Mouse (Mus musculus) hindbrain, embryonic 10.5 days (tissue): ENCODE measurements around the gene Helb. TPM values are rescaled to one million over a fixed set of nuclear protein-coding genes. Genes with fewer than 3 reads are reported as not detected.

Experiments used
- DNase-seq: peaks from one replicate; pipeline ENCODE4 v3.0.0-alpha.2; 2017; ENCODE audit warnings: low spot score
- H3K27ac ChIP-seq: fragments of 300-500 bp; sonication (generic); 2 replicates; pipeline ENCODE4 v1.5.1; 2016; ENCODE audit warnings: mild to moderate bottlenecking, moderate library complexity
- H3K27me3 ChIP-seq: fragments of 300-500 bp; sonication (generic); 2 replicates; pipeline ENCODE4 v1.6.1; 2016; ENCODE audit warnings: mild to moderate bottlenecking; ENCODE audit not compliant: poor library complexity, insufficient read depth, severe bottlenecking
- H3K36me3 ChIP-seq: fragments of 300-500 bp; sonication (generic); 2 replicates; pipeline ENCODE4 v1.6.1; 2016; ENCODE audit warnings: mild to moderate bottlenecking, moderate library complexity
- H3K4me1 ChIP-seq: fragments of 300-500 bp; sonication (generic); replicated peaks from 2 replicates; pipeline ENCODE4 v1.6.1; 2016; ENCODE audit warnings: mild to moderate bottlenecking
- H3K4me3 ChIP-seq: fragments of 300-500 bp; sonication (generic); 2 replicates; pipeline ENCODE4 v1.5.1; 2016; ENCODE audit warnings: mild to moderate bottlenecking, moderate library complexity
- H3K9me3 ChIP-seq: fragments of 300-500 bp; sonication (generic); 2 replicates; pipeline ENCODE4 v1.6.1; 2016; ENCODE audit warnings: mild to moderate bottlenecking, moderate library complexity
- WGBS: fragments of 180-500 bp; shearing (Covaris S2); methylation state at CpG from one replicate; pipeline ENCODE4 v1.1.7; 2016; 5-methylcytosine and 5-hydroxymethylcytosine counted together
- polyA plus RNA-seq: library from polyadenylated mRNA; unstranded; fragments of >200 nt; fragmentation: Nextera tagmentation; extraction: Ambion mirVana; gene quantifications from 2 replicates; pipeline ENCODE4 v1.2.1, GENCODE M21; 2016

The Helb gene
- polyA plus RNA-seq, 1 experiment from 2014 or later, result 4.1 TPM

DNA sequence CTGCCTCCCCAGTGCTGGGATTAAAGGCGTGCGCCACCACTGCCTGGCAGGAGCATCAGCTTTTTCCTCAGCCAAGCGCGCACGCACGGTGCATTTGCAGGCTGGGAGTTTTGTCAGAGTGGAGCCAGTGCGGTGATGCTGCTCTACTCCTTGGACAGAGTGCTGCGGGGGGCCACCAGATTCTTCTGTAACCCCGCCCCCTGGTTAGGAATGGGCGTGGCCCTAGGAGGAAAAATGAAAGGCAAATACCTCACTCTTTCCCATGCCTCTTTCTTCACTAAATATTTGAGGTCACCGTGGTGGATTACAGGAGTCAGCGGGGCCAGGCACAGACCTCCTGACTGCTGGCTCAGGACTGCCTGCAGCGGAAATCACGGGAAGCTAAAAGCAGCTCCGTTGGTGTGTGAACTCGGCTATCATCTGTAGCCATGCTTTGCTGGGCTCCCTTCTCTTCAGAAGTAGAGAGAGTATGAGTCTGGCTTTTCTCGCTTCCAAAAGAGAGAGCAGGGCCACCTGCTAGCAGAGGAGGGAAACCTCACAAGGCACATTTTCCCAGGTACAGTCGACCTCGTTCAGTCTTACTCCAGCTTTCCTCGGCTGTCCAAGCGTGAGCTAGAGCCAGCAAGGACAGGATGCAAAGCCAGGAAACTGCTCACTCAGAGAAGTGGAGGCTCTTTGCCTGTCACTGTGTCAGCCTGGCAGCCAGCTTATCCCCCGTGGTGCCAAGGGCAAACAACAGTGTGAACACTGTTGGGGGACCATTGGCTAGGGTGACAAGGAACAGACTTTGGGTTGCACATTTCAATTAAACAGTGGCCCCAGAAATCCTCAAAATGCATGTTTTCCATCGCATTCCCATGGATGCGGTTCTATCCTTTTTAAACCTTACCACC is 51.3 kb downstream of the Helb start:
- no peaks in the 10 kb centered on the region; the same call in 1 of the 2 replicates for H3K9me3 ChIP-seq
- no peak overlapping the region for H3K27ac ChIP-seq
- no peak for DNase-seq
- H3K27me3 ChIP-seq, result no peaks in the 10 kb centered on the region
- peaks cover 9% of the 10 kb centered on the region for H3K36me3 ChIP-seq
- H3K4me3 ChIP-seq, result no peak overlapping the region
- WGBS, result 81% methylated on average over 24 of the region's 24 CpGs
- no peaks in the 10 kb centered on the region for H3K4me1 ChIP-seq

DNA sequence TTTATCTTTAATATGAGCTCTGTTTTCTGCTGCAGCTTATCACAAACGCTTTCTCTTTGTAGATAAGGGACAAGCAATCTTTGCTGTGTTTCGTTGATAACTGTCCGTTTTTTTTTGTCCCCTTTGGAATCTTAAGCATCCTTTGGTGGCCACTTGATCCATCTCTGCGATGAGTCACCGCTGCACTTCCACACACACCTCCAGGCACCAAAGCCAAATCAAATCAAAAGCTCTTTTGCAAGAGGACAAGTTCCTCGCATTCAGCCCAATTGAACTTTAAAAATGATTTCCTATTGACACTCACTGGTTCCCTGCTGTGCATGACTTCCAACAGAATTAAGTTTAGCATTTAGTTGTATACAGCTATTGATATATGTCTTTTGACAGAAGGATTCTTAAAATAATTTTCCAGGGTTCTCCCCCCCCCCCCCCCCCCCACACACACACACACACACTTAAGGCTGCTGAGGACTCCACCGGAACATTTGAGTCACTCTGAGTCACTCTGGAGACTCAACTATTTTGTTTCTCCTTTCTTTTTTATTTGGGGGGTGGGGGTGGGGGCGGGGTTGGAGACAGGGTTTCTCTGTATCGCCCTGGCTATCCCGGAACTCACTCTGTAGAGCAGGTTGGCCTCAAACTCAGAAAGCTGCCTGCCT is 52.1 kb downstream of the Helb start:
- Histone ChIP-seq H3K36me3 (peaks cover 14% of the 10 kb centered on the region), H3K27me3 (no peaks in the 10 kb centered on the region), H3K4me3 (no peak overlapping the region), H3K9me3 (no peaks in the 10 kb centered on the region; the same call in 1 of the 2 replicates), H3K4me1 (no peaks in the 10 kb centered on the region), H3K27ac (no peak overlapping the region)
- DNase-seq, result no peak
- 86% methylated on average over 10 of the region's 10 CpGs for WGBS

DNA sequence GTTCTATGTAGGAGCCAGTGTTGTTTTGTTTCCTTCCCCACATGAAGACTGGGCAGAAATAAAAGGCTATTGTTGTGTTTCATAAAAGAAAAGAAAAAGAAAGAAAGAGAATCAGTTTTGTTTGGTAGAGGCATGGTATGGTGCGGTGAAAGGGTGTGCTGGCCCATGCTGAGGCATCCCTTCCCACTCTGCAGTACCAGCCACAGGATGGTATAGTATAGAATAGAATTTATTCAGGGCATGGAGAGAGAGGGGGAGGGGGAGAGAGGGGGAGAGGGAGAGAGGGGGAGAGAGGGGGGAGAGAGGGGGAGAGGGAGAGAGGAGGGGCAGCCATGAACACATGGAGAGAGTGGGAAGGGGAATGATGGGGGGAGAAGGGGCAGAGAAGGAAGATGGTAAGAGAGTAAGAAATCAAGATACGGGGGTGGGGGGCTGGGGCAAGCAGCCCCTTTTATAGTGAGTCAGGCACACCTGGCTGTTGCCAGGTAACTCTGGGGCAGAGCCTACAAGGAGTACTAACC is 68.0 kb downstream of the Helb start:
- peaks cover 7% of the 10 kb centered on the region; the same call in 1 of the 2 replicates for H3K36me3 ChIP-seq
- H3K27ac ChIP-seq, result no peak overlapping the region
- 41% methylated on average over 2 of the region's 2 CpGs for WGBS
- no peak overlapping the region for H3K4me3 ChIP-seq
- peaks cover 15% of the 10 kb centered on the region for H3K4me1 ChIP-seq
- DNase-seq, result no peak
- no peaks in the 10 kb centered on the region for H3K9me3 ChIP-seq
- H3K27me3 ChIP-seq, result no peaks in the 10 kb centered on the region

DNA sequence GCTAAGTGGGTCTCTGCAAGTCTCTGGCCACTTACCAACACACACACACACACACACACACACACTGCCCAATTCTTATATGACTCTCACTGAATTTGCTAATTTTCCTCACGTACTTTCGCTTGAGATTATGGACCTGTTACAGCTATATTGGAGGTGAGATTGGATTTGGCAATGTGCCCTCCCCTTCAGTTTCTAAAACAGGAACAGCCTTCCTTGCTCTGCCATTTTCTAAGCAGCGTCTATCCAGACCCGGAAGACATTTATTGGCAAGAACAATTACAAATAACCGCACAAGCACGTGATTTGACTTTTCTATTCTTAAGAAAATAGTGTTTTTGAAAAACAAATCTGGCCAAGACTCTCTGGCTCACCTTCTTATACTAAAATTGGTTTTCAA is 68.5 kb downstream of the Helb start:
- Histone ChIP-seq H3K4me3 (no peak overlapping the region), H3K36me3 (peaks cover 3% of the 10 kb centered on the region; the same call in 1 of the 2 replicates), H3K4me1 (peaks cover 15% of the 10 kb centered on the region), H3K27ac (no peak overlapping the region), H3K27me3 (no peaks in the 10 kb centered on the region), H3K9me3 (no peaks in the 10 kb centered on the region)
- DNase-seq, result no peak
- WGBS, result 76% methylated on average over 6 of the region's 6 CpGs

DNA sequence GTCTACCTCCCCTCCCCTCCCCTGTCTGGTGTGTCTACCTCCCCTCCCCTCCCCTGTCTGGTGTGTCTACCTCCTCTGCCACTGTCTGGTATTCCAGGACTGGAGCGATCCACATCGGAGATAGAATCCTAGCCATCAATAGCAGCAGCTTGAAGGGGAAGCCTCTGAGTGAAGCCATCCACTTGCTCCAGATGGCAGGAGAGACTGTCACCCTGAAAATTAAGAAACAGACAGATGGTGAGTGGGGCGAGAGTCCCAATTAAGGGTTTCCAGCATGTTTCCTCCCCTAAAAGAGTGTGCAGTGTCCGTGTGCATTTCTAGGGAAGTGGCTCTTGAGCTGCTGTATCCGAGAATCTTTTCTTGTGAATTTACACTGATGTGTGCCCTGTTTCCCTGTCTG is 74.6 kb downstream of the Helb start:
- no peak for DNase-seq
- Histone ChIP-seq H3K27me3 (peaks cover 26% of the 10 kb centered on the region), H3K27ac (no peak overlapping the region), H3K36me3 (peaks cover 14% of the 10 kb centered on the region), H3K4me1 (peaks cover 15% of the 10 kb centered on the region), H3K9me3 (no peaks in the 10 kb centered on the region), H3K4me3 (no peak overlapping the region)
- WGBS, result 86% methylated on average over 5 of the region's 5 CpGs

DNA sequence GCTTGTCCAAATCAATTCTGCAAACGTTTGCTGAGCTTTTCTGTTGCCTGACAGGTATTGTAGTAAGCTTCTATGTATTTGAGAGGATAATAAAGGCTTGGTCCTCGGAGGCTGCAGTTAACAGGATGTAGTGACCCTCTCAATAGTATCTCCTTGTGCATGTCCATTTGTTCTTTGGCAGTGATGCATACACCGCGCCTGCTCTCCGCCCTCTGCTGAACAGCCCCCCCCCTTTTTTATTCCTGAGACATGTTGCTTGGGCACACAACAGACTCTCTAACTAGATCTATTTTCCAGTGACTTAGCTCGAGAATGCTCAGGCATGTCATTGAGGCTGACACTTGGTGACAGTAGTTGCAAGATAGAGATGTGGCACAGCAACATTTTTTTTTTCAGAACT is 77.0 kb downstream of the Helb start:
- H3K4me1 ChIP-seq, result peaks cover 15% of the 10 kb centered on the region
- DNase-seq, result no peak
- peaks cover 14% of the 10 kb centered on the region for H3K36me3 ChIP-seq
- H3K27me3 ChIP-seq, result peaks cover 26% of the 10 kb centered on the region
- H3K4me3 ChIP-seq, result no peak overlapping the region
- WGBS, result 48% methylated on average over 6 of the region's 6 CpGs
- H3K27ac ChIP-seq, result no peak overlapping the region
- no peaks in the 10 kb centered on the region for H3K9me3 ChIP-seq

DNA sequence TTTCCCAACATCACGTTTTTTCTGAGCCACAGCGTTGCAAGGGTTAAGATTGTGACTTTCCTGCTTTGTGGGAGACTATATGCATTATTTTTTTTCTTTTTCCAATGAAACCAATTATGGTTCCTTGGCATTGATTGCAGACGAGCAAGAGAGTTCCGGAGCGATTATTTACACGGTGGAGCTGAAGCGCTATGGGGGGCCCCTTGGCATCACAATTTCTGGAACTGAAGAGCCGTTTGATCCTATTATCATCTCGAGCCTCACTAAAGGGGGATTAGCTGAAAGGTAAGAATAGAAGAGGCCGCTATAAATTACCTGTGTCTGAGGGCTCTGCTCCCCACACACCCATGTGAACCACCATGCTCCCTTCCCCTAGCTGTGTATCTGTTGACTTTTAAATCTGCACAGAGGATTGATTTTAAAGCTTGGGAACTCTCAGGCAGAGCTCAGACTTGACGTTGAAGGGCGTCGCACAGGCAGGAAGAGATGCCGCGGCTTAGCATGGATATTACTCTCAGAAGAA is 77.5 kb downstream of the Helb start:
- no peak overlapping the region for H3K4me3 ChIP-seq

DNA sequence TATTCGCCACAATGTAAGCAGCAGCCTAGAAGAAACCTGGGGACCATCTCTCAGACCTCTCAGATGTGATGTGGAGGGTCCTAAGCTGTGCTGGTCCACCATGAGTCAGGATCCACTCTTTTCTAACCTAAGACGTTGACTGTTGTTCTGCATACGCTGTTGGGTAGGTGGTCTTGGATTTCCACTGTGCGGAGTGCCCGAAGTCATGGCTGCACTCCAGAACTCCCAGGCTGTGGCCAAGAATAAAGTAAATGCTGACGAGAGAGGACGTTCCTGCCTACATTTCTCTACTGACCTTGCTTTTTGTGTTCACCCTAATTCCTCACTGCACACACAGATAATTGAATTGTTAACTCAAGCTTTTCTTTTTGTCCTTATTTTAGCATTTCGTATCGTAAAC is 78.9 kb downstream of the Helb start:
- H3K27ac ChIP-seq, result no peak overlapping the region
- 87% methylated on average over 9 of the region's 9 CpGs for WGBS
- no peak overlapping the region for H3K4me3 ChIP-seq
- H3K27me3 ChIP-seq, result peaks cover 26% of the 10 kb centered on the region
- H3K4me1 ChIP-seq, result peaks cover 18% of the 10 kb centered on the region
- DNase-seq, result no peak
- H3K9me3 ChIP-seq, result no peaks in the 10 kb centered on the region
- H3K36me3 ChIP-seq, result peaks cover 11% of the 10 kb centered on the region

More for the DNA sequence above, 77.5 kb downstream of the Helb start:
- Histone ChIP-seq H3K27ac (no peak overlapping the region), H3K36me3 (peaks cover 14% of the 10 kb centered on the region), H3K27me3 (peaks cover 26% of the 10 kb centered on the region), H3K9me3 (no peaks in the 10 kb centered on the region), H3K4me1 (peaks cover 15% of the 10 kb centered on the region)
- 61% methylated on average over 15 of the region's 15 CpGs for WGBS
- DNase-seq, result no peak

Other genes starting within 250 kb of the Helb start
- 93.9 and 95.2 TPM in 2 replicates for gene Tmbim4, start 88.6 kb upstream of the Helb start, polyA plus RNA-seq
- gene Irak3, start 89.1 kb upstream of the Helb start, polyA plus RNA-seq, result 0.99 and 1.1 TPM in 2 replicates
- 50.5 and 64.5 TPM in 2 replicates for gene Llph, start 114.1 kb upstream of the Helb start, polyA plus RNA-seq